Mouse (Mus musculus): ENCODE results near the gene Dennd1b.

Gene Dennd1b

GRCm38 (mm10) chr1:139049881-139050472, 86.7 kb downstream of the Dennd1b start:
- ChIA-PET POLR2A (no interaction called here), CTCF (no interaction called here)

- CTCF ChIA-PET = no interaction called here
- POLR2A ChIA-PET = no interaction called here
Measured at GRCm38 (mm10) chr1:139053003-139053402, 89.8 kb downstream of the Dennd1b start.

- ChIA-PET CTCF (no interaction called here), POLR2A (no interaction called here)
Measured at GRCm38 (mm10) chr1:139060301-139060700, 97.1 kb downstream of the Dennd1b start.

- ChIA-PET CTCF (no interaction called here), POLR2A (interaction anchor here in 1 of 4 experiments (0.6 kb wide), 1 partner anchor 288 kb away, joined by 6 read pairs; no protein-coding TSS in a partner anchor)
Measured at GRCm38 (mm10) chr1:139064711-139065110, 101.5 kb downstream of the Dennd1b start.

- CTCF ChIA-PET = no interaction called here
- POLR2A ChIA-PET = no interaction called here
Measured at GRCm38 (mm10) chr1:139067210-139067609, 104.0 kb downstream of the Dennd1b start.

- ChIA-PET POLR2A (interaction anchor here in 1 of 4 experiments (0.8 kb wide), 1 partner anchor 28 kb away, joined by 3 read pairs; no protein-coding TSS in a partner anchor), CTCF (no interaction called here)
Measured at GRCm38 (mm10) chr1:139071015-139071414, 107.8 kb downstream of the Dennd1b start.

- POLR2A ChIA-PET = no interaction called here
- CTCF ChIA-PET = no interaction called here
Measured at GRCm38 (mm10) chr1:139075671-139076070, 112.4 kb downstream of the Dennd1b start.

- POLR2A ChIA-PET = no interaction called here
Measured at GRCm38 (mm10) chr1:139077989-139078388, 114.8 kb downstream of the Dennd1b start.

GRCm38 (mm10) chr1:139079000-139079399, 115.8 kb downstream of the Dennd1b start:
- ChIA-PET CTCF (no interaction called here), POLR2A (no interaction called here)

More at GRCm38 (mm10) chr1:139077989-139078388, 114.8 kb downstream of the Dennd1b start:
- CTCF ChIA-PET = no interaction called here

- POLR2A ChIA-PET = no interaction called here
Measured at GRCm38 (mm10) chr1:139079523-139079922, 116.3 kb downstream of the Dennd1b start.

GRCm38 (mm10) chr1:139080517-139081386, 117.5 kb downstream of the Dennd1b start:
- ChIA-PET CTCF (interaction anchor here in 1 of 4 experiments (0.5 kb wide), 1 partner anchor 12 kb away, joined by 3 read pairs; no protein-coding TSS in a partner anchor), POLR2A (no interaction called here)

More at GRCm38 (mm10) chr1:139079523-139079922, 116.3 kb downstream of the Dennd1b start:
- CTCF ChIA-PET = no interaction called here

GRCm38 (mm10) chr1:139083382-139083781, 120.1 kb downstream of the Dennd1b start:
- CTCF ChIA-PET = no interaction called here
- POLR2A ChIA-PET = no interaction called here

GRCm38 (mm10) chr1:139087564-139087963, 124.3 kb downstream of the Dennd1b start:
- CTCF ChIA-PET = no interaction called here
- POLR2A ChIA-PET = interaction anchor here in 1 of 4 experiments (1.2 kb wide), 1 partner anchor 18 kb away, joined by 3 read pairs; no protein-coding TSS in a partner anchor

GRCm38 (mm10) chr1:139090744-139091143, 127.5 kb downstream of the Dennd1b start:
- ChIA-PET POLR2A (no interaction called here), CTCF (no interaction called here)

- ChIA-PET POLR2A (no interaction called here), CTCF (no interaction called here)
Measured at GRCm38 (mm10) chr1:139091701-139092100, 128.5 kb downstream of the Dennd1b start.

GRCm38 (mm10) chr1:139092144-139092543, 128.9 kb downstream of the Dennd1b start:
- CTCF ChIA-PET = no interaction called here
- POLR2A ChIA-PET = no interaction called here

- ChIA-PET CTCF (no interaction called here), POLR2A (no interaction called here)
Measured at GRCm38 (mm10) chr1:139092722-139093121, 129.5 kb downstream of the Dennd1b start.

GRCm38 (mm10) chr1:139096369-139096768, 133.1 kb downstream of the Dennd1b start:
- ChIA-PET POLR2A (interaction anchor here in 1 of 4 experiments (0.6 kb wide), 1 partner anchor 15 kb away, joined by 3 read pairs; no protein-coding TSS in a partner anchor), CTCF (no interaction called here)

- ChIA-PET POLR2A (interaction anchor here in 1 of 4 experiments (0.8 kb wide), 1 partner anchor 27 kb away, joined by 3 read pairs; no protein-coding TSS in a partner anchor), CTCF (no interaction called here)
Measured at GRCm38 (mm10) chr1:139098088-139098487, 134.9 kb downstream of the Dennd1b start.

- ChIA-PET POLR2A (interaction anchor here in 1 of 4 experiments (0.8 to 1.1 kb wide), 2 partner anchors 89 to 255 kb away, joined by 3 to 4 read pairs; no protein-coding TSS in a partner anchor), CTCF (no interaction called here)
Measured at GRCm38 (mm10) chr1:139101725-139102124, 138.5 kb downstream of the Dennd1b start.

GRCm38 (mm10) chr1:139108251-139108650, 145.0 kb downstream of the Dennd1b start:
- CTCF ChIA-PET = no interaction called here
- POLR2A ChIA-PET = no interaction called here
